Mouse (Mus musculus) mouse trophoblast stem cell (cell line): Measurements from ENCODE around the gene Cdca5.

Source experiments
- in situ Hi-C, 2 experiments: fragments of 300-500 bp; cut with MseI, MboI; formaldehyde crosslinking; loops; 2 replicates in 1 of 2; 3 replicates in 1 of 2; pipeline ENCODE4 v1.15.1; 2025

Gene Cdca5

DNA sequence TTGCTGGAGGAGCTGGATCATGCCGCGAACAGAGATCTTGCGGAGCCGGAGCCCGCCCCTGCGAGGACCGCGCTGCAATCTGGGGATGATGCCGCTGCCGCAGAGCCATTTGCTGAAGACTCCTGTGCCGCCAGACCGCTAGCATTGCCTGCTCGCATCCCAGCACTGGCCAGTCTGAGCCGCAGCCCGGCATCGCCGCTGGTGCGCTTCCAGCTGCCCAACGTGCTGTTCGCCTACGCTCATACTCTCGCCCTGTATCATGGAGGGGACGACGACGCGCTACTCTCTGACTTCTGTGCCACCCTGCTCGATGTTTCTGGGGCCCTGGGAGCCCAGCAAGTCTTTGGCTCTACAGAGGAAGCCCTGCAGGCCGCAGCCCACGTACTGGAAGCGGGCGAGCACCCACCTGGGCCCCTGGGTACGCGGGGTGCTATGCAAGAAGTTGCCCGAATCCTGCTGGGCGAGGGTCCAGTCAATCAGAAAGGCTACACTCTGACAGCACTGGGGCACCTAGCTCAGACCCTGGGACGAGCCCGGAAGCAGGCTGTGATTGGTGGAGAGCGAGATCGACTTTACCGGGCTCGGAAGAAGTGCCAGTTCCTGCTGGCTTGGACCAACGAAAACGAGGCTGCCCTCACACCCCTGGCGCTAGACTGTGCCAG is 23.0 kb upstream of the Cdca5 start:
- in situ Hi-C loops, result no loop called here

- in situ Hi-C loops, result no loop called here
Measured at GRCm38 (mm10) chr19:6062418-6062817, 22.4 kb upstream of the Cdca5 start.

DNA sequence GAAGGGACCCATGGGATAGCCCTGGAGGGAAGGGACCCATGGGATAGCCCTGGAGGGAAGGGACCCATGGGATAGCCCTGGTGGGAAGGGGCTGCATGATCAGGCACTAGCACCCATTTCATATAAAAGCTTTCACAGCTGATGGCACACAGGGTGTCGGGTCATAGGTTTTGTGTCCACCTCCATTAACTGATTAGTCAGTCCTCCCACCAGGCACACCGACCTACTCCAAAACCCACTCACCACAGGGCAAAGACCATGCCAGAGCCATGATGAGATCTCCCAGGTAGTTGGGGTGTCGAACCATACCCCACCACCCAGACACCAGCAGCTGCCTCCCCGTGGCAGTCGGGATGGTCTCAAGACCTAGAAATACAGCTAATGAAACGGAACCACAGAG is 21.7 kb upstream of the Cdca5 start:
- in situ Hi-C loops, result no loop called here

DNA sequence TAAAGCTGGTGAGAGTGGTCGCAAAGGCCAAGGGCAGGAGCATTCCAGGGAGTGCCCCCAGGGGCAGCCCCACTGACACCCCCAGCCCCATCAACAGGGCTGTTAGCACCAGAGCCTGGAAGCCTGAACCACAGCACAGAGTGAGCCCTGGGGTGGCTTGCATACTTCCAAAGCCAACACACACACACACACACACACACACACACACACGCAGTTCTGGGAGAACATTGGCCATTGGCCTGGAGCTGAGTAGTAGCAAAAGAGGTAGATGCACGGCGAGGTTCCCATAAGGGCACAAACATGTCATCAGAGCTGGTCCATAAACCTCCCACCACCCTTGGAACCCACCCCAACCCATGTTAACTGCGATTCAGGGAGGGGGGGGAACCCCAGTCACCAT is 18.2 kb upstream of the Cdca5 start:
- in situ Hi-C loops, result no loop called here

DNA sequence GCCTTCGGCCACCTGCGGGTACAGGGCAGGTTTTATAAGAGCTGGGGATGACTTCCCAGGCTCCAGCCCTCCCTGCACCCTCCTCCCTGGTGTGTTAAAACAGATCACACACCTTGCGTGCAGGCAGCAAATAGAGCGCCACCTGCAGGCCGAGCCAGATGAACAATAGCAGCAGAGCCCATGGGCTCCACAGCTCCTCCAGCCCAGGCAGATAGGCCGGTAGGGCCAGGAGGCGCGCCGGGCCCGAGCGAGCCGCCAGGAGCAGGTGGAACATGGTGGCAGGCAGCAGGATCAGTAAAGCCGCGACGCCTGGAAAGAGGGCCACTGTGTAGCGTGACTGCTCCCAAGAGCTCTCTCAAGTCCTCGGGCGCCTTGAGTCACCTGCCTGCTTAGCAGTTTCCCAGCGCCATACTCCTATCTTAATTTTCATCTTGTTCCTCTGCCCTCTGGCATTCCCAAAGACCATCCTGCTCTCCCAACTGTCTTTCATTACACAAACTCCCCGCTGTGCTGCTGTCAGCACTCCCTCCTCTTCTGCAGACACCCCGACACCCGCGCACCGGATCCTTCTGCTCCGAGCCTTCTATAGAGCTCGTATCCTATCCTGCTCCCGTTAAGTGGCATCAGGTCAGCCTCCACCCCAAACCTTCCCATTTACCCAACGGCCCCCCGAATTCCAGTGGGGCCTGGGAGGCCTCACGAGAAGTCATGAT is 17.6 kb upstream of the Cdca5 start:
- in situ Hi-C loops, result no loop called here

DNA sequence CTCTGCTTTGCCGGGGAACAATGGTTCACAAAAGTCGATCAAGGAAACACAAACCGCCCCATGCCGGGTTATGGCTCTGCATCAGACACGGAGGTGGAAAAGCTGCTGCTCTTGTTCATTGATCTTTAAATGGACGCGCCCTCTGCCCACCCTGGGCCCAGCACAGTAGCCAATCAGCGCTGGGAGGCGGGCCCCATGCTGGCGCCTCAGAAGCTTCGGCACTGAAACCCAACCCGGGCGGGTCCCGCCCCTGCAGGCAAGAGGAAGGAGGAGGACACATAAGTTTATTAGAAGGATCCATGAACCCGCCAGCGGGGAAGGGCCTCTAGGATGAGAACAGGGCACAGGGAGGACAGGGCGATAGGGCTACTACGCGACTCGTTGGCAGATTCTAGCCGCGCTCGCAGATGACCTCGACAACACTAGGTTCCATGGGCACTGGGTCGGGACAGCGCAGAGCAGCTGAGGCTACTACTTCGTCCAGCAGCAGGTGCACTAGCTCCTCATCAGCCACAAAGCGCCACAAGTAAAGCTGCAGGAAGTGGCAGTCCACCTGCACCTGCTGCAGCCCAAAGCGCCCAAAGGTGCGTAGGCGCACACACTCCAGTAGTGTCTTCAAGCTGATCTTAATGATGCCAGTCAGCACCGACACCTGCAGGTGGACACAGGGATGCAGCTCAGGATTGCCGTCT is 16.9 kb upstream of the Cdca5 start, which contains the start of gene Tm7sf2:
Gene Tm7sf2 (minus strand): TSS at position 650 of the 692 bp plus-strand sequence.
- in situ Hi-C loops, result no loop called here

DNA sequence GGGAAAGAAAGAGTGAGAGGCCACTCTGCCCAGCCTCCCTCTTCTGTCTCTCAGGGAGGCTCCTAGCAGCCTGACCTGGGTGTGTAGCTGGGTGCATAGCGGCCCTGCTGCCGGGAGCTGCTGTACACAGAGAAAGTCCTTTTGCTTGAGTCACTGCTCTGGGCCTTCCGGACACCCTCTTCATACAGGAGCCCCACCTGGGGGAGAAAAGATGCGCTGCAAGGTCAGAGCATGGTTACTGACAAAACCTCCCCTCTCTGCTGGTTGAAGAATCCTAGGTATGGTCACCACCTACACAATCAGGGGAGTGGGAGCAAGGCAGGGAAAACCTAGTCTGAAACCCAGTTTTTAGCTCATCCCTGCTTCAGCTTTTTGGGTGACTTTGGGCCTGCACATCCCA is 15.8 kb upstream of the Cdca5 start:
- in situ Hi-C loops, result no loop called here

- in situ Hi-C loops, result no loop called here
Measured at GRCm38 (mm10) chr19:6069851-6070250, 14.9 kb upstream of the Cdca5 start.

GRCm38 (mm10) chr19:6070571-6071250 is 14.1 kb upstream of the Cdca5 start:
- in situ Hi-C loops, result no loop called here

DNA sequence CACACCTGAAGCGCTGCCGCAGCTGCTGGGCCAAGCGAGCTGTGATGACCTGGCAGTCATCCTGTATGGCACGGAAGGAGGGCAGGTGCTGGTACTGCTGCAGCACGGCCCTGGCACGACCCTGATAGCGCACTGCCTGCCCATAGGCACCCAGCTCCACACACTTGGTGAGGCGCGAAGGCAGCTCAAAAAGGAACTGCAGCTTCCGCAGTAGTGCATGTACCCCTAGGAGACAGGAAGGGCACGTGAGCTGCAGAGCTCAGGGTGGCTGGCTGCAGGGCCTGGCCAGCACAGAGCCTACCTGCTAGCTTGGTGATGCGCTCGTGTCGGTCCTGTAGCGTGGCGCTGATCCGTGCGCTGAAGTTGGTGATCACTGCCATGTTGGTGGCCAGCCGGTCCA is 13.5 kb upstream of the Cdca5 start:
- in situ Hi-C loops, result no loop called here

GRCm38 (mm10) chr19:6073889-6074288 is 10.9 kb upstream of the Cdca5 start:
- in situ Hi-C loops, result no loop called here

GRCm38 (mm10) chr19:6076564-6077393 is 8.0 kb upstream of the Cdca5 start, which contains the start of gene Vps51:
Gene Vps51 (minus strand): TSS chr19:6077231.
- in situ Hi-C loops, result no loop called here

- in situ Hi-C loops, result no loop called here
Measured at GRCm38 (mm10) chr19:6079983-6080480, 4.8 kb upstream of the Cdca5 start, which contains the start of gene Tmem262. Gene Tmem262 (plus strand): TSS chr19:6080033.

DNA sequence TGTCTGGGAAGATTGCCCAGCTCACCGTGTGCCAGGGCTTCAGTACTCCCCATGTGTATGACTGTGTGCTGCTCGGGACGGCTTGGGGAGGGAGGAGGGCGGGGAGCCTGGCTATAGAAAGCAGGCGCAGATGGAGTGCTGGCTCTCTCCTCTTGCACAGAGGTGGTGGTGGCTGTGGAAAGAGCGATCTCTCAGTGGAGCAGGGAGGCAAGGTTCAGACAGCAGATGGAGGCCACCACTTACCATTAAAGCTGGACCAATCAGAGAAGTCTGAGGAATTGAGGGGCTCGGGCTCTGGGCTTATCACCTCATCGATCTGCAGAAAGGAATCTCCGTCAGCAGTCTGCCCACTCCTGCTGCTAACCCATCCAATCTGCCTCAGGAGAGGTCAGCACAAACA is 2.6 kb upstream of the Cdca5 start, which contains the start of gene Gm28374:
Gene Gm28374 (minus strand): TSS at position 101 of the 400 bp plus-strand sequence.
- in situ Hi-C loops, result no loop called here

- in situ Hi-C loops, result no loop called here
Measured at GRCm38 (mm10) chr19:6085417-6085879, 665 bp downstream of the Cdca5 start.

DNA sequence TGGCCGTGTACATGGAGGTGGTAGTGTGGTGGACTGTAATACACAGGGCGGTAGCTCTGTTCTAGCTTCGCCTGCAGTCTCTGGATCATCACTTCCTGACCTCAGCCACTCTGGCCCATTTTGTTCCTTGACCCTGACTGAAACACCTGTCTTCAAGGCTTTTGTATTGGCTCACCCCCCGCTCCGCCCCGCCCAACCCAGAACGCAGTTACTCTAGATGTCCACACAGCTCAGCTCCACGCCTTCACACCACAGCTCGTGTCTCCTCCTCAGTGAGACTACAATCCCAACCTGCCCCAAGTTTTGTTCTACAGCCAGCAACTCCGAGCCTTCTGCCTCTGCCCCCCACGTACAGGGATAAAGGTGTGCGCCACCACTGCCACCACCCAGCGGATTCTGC is 4.1 kb downstream of the Cdca5 start:
- in situ Hi-C loops, result no loop called here

- in situ Hi-C loops, result no loop called here
Measured at GRCm38 (mm10) chr19:6094119-6094518, 9.3 kb downstream of the Cdca5 start, which contains the start of gene AC131692.1. Gene AC131692.1 (plus strand): TSS chr19:6094419.

DNA sequence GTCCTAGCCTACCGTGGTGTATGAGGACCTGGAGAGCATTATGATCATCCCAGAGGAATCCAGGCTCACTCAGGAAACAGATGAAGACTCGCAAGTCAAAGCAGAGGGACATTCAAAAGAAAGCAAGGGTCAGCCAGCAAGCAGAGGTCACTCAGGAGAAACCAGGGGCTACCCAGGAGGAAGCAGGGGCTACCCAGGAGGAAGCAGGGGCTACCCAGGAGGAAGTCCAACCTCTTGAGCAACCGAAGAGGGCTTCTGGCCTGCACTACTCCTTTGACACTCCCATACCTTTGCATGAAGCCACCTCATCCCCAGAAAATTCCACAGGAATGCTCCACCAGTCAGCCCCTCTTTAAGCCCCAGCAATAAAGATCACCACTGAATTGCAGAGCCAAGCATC is 13.1 kb downstream of the Cdca5 start:
- in situ Hi-C loops, result no loop called here

- in situ Hi-C loops, result no loop called here
Measured at GRCm38 (mm10) chr19:6101186-6101585, 16.4 kb downstream of the Cdca5 start.

- in situ Hi-C loops, result no loop called here
Measured at GRCm38 (mm10) chr19:6102169-6102853, 17.5 kb downstream of the Cdca5 start.
